Mouse (Mus musculus) gastrocnemius, postnatal 36 days (tissue): ENCODE measurements around the gene Erv3. TPM values are rescaled to one million over a fixed set of nuclear protein-coding genes. Genes with fewer than 3 reads are reported as not detected.

Source experiments
- total RNA-seq, 2 experiments: library from RNA; stranded (reverse); gene quantifications; 2 replicates each; pipeline ENCODE4 v1.2.3; 2021

Gene Erv3
- total RNA-seq, 2 experiments from 2014 or later: not detected

Other genes with a start within 250 kb of the Erv3 start
- gene Prnp, start 50.2 kb upstream of the Erv3 start, total RNA-seq: 10 to 100 TPM; 69.7 to 94.8 TPM
- under 1 TPM; 0.15 to 0.39 TPM for gene Prn, start 50.2 kb upstream of the Erv3 start, total RNA-seq
- gene Prnd, start 91.1 kb upstream of the Erv3 start, total RNA-seq: under 1 TPM; 0.39 to 0.84 TPM
- gene Rassf2, start 170.5 kb upstream of the Erv3 start, total RNA-seq: 1 to 10 TPM; 5.0 to 5.2 TPM